Mouse (Mus musculus): ENCODE results near the gene Ubac2. TPM values are rescaled to one million over a fixed set of nuclear protein-coding genes. Genes with fewer than 3 reads are reported as not detected.

The Ubac2 gene
- total RNA-seq, 4 experiments from 2014 or later, result 29.4 to 37.1 (median 32.7) TPM

DNA sequence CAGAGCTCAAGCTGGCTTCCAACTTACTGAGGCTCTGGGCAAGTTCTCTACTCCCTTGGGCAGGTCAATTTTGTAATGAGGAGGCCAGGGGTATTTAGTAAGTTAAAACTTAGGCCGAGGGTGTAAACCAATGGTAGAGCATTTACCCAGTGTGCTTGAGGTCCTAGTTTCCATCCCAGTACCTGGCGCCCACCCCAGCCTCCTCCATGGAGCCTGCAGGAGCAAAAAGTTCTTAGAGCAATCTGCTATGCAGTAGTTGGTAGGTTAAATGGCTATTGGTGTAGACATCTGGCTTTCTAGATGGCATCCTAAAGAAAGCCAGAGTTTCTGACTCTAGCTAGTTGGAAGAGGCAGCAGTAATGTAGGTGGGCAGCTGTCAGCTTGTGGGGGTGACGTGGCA lies 71.0 kb downstream of the Ubac2 start:
- no peak for DNase-seq (ENCODE audit: low spot score in 2 of 2)

GRCm38 (mm10) chr14:121949897-121950296 lies 71.5 kb downstream of the Ubac2 start:
- DNase-seq (ENCODE audit: low spot score in 2 of 2), result no peak

DNA sequence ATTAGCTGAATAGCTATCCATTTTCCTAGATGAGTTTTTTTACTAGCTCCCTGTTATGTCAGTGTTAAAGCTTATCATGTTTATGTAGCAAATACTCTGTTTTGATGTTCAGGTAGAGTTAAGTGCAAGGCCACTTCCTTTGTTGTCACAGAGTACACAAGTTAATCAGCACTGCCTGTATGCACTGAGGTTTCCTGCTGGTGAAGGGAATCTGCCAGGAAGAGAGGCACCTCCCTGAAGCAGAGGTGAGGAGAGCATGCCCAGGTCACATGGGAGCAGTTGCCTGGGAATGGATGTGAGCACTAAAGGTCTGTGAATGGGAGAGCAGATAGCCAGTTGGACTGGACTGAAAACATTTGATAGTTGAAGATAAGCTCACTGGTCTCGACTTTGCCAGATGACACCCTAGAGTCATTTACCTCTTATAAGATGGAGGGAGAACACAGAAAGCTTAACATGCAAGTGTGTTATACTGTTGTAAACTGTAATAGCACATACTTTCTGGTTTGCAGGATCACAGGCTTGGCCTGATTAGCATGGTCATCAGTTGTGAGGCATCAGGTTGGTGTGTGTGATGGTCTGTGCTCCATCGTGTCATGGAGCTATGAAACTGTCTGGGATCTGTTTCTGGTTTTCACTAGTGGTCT lies 73.1 kb downstream of the Ubac2 start:
- DNase-seq (ENCODE audit: low spot score in 2 of 2), result no peak

DNA sequence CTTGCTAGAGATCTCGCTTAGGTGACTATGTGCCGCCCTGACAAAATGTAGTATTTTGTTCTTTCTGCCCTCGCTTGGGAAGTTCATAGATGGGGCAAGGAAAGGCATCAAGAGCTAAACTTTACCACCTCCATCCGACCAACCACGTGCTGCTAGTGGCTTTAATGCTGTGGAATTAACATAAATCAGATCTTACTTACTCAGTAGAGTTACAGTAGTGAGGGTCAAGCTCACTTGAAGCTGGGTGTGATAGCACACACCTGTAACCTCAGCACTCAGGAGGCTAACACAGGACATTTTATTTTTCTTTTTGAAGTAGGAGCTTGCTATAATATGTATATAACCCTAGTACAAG lies 73.6 kb downstream of the Ubac2 start:
- no peak for DNase-seq (ENCODE audit: low spot score in 2 of 2)

DNA sequence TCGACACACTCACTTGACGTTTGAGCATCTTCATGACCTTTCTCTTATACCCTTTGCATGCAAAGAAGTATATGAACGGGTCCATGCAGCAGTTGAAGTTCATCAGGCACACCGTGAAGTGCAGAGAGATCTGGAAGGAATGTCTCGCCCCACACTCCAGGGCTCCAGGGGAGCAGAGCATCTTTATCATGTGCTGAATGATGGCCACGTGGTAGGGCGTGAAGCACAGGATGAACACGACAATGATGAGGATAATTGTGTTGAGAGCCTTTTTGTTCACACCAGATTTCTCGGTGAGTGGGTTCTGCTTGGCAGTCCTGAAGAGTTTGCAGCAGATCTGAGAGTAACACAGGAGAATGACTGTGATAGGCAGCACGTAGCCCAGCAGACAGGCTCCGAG lies 75.7 kb downstream of the Ubac2 start:
- DNase-seq (ENCODE audit: low spot score in 2 of 2), result no peak

DNA sequence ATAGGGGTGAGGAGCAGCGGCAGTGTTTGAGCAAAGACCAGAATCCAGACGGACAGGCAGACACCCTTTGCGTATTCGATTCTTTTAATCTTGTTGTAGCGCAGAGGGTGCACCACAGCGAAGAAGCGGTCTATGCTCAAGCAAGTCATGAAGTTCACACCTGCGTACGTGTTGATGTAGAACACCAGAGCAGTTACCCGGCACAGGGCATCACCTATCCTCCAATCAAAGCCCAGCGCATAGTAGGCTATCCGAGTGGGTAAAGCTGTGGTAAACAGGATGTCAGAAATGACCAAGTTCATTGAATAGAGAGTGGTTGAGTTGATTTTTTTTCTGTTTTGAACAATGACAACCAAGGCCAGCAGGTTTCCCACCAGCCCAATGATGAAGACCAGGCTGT lies 76.2 kb downstream of the Ubac2 start:
- no peak for DNase-seq (ENCODE audit: low spot score in 2 of 2)

- no peak for DNase-seq (ENCODE audit: low spot score in 2 of 2)
These were observed 76.9 kb downstream of the Ubac2 start for GRCm38 (mm10) chr14:121955176-121955795.

DNA sequence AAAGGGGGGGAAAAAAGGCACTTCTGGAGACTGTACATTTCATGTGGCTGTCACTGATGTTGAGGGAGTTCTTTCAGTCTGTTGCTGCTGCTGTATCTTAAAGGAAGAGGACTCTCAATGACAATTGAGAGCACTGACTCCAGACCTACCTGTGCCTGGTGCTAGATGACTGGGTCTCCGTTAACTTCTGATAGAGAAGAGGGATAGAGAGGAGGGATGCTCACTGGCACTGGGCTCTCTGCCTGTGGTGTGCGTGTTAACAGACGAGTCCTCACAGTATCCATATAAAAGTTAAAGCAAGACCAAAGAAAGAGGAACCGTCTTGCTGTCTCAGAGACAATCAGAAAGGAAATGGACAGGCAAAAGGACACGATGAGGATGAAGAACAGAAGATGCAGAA lies 77.9 kb downstream of the Ubac2 start:
- no peak for DNase-seq (ENCODE audit: low spot score in 2 of 2)

DNA sequence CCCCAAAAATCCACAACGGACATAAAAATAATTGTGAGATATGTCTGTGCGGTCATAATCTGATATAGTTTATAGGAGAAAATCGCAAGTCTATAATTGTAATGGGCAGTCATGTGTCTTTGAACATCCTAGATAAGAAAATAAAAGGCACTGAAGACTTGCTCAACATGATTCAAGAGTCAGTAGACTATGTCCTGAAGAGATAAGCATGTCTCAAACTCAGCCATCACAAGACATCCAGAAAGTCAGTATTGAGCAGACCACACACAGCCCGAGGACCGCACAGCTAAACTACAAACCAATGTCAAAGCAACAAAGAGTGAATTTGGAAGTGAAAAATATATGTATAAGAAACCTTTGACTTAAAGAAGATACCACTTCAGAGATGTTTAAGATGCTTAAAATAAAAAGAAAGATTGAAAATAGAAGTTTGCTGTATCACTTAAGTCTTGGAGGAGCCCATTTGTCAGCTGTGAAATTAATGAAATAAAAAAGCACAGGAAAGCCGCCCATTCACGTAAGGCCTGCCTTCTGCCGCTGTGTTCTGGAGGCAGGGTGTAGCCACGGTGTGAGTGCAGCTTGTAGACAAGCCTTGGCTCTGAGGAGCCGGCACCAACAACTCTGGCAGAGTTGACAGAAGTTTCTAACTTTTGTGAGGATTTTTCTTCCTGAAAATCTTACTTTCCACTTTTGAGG lies 78.9 kb downstream of the Ubac2 start:
- no peak for DNase-seq (ENCODE audit: low spot score in 2 of 2)

DNA sequence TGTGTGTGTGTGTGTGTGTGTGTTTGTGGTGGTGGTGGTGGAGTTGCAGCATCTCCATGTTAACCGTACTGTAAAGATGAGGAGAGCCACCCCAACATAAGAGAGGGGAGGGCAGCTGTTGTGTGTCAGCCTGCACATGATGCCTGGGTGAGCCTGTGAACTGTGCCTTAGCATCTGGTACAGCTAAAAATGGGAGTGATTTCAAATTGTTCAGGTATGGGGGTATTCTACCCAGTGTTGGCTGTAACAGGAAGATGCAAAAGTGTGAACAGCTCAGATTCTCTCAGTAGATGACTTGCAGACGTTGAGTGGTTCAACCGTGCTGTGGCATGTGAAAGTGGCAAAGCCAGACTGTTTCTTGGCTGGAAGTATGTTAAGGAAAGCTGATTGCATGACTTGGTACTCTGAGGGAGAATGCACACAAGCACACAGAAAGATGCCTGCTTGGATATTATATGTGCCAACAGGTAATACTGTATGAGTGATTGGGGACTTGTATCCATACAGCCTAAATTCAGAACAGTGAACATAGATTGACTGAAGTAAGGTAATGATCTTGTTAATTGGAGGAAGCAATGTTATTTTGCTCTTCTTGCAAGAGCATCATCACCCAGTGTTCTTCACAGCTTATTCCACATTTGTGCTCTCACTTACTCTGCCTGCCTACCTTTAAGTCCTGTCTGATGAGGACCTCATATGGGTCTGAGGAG lies 79.8 kb downstream of the Ubac2 start:
- no peak for DNase-seq (ENCODE audit: low spot score in 2 of 2)

- no peak for DNase-seq (ENCODE audit: low spot score in 2 of 2)
These were observed 80.5 kb downstream of the Ubac2 start for GRCm38 (mm10) chr14:121958751-121959537.

GRCm38 (mm10) chr14:121959538-121959980 lies 81.1 kb downstream of the Ubac2 start:
- DNase-seq (ENCODE audit: low spot score in 2 of 2), result no peak

GRCm38 (mm10) chr14:121960031-121960430 lies 81.6 kb downstream of the Ubac2 start:
- no peak for DNase-seq (ENCODE audit: low spot score in 2 of 2)

- DNase-seq (ENCODE audit: low spot score in 2 of 2), result no peak
These were observed 82.1 kb downstream of the Ubac2 start for GRCm38 (mm10) chr14:121960531-121960930.

DNA sequence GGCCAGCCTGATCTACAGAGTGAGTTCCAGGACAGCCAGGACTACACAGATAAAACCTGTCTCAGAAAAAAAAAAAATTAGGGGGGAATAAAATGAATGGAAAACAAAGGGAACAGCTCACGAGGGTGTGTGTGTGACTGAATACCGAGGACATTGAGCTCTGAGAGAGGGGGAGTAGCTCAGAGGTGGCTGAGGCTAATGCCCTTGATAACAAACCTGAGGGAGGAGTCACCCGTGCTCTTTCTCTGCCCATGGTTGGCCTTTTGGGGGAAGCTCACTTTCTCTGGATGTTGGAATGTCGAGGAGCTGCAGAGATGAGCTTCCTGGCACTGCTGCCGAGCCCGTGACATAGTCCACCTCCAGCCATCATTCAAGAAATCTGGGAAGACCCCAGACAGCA lies 82.6 kb downstream of the Ubac2 start:
- no peak for DNase-seq (ENCODE audit: low spot score in 2 of 2)

DNA sequence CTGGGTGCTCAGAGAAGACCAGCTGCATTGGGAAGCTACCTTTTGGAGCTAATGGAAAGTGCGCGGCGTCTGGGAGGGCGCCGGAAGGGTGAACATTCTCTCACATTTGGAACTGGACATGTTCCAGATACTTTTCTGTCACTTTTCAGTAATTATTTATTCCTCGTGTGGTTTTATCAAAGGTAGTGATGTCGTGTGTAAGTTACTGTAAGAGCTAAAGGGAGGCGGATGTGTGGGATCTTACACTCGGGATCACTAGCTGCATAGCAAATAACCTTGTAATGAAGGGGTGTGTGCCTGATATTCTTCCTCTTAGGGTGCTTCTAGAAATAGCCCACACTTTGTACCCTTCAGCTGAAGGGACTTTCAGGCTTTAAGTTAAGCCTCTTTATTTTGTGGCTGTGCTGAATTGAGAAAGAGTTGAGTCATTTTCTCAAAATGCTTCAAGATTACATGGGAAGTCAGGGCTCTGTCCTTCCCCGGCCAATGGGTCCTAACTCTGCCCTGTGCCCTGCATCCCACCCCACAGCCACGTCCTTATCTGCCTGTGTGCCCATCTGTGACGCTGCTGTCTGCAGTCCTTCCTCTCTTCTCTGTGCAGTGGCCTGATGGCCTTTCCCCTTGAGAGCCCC lies 83.2 kb downstream of the Ubac2 start:
- DNase-seq (ENCODE audit: low spot score in 2 of 2), result no peak

- DNase-seq (ENCODE audit: low spot score in 2 of 2), result no peak
These were observed 83.9 kb downstream of the Ubac2 start for GRCm38 (mm10) chr14:121962128-121962890.

GRCm38 (mm10) chr14:121963251-121963941 lies 85.0 kb downstream of the Ubac2 start:
- DNase-seq (ENCODE audit: low spot score in 2 of 2), result no peak

GRCm38 (mm10) chr14:121963942-121964335 lies 85.5 kb downstream of the Ubac2 start:
- DNase-seq (ENCODE audit: low spot score in 2 of 2), result no peak

DNA sequence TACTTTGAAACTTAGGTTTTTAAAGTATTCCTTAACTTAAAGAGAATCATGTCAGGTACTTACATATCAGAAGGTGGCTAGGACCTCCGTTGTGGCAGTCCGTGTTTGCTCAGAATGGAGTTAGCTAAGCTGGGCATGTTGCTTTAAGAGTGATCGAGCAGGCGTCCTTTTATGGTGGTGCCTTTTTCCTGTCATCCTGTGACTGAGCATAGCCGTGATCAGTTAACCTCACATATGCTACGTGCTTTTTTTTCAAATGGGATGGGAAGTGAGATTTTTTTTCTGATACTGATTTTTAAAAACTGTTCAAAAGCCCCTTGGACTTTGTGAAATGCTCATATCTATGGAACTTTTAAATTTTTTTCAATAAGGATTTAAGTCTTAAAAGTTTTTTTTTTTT lies 86.6 kb downstream of the Ubac2 start, which contains the start of gene Gpr183:
TSS of gene Gpr183 (minus strand) at position 206 of the 400 bp plus-strand sequence.
- DNase-seq (ENCODE audit: low spot score in 2 of 2), result no peak
